Mouse (Mus musculus): ENCODE results near the gene Map2k3.

GRCm38 (mm10) chr11:60933178-60933930 lies 1.5 kb downstream of the Map2k3 start:
- TF ChIP-seq TAL1 (IDR thresholded peaks at IDR 0.05; ENCODE audit: low read length) (no peak), GATA1 (IDR thresholded peaks at IDR 0.05; ENCODE audit: low read length) (no peak)

Measured in erythroblast, embryonic 14.5 days (primary cell).